Mouse (Mus musculus): ENCODE data around the gene Gm21190.
"Not testable (repeated sequence)": the region's sequence is repeated elsewhere in the genome, so short reads cannot be mapped to it uniquely, and the experiment has no call there.

- not testable (repeated sequence) for TF ChIP-seq CTCF (IDR thresholded peaks at IDR 0.05; ENCODE audit: borderline replicate concordance, insufficient read depth, low read depth, low read length); POLR2A (IDR thresholded peaks at IDR 0.05; ENCODE audit: borderline replicate concordance, insufficient read depth, low read length)
Observed at GRCm38 (mm10) chr5:15529122-15529521, at the start of gene Gm21190.

Data from cerebellum, adult 2 months (tissue).